Mouse (Mus musculus): ENCODE measurements around the gene Parva. TPM values are rescaled to one million over a fixed set of nuclear protein-coding genes. Genes with fewer than 3 reads are reported as not detected.

Gene Parva
- polyA plus RNA-seq, 1 experiment from 2014 or later: 54.5 TPM

DNA sequence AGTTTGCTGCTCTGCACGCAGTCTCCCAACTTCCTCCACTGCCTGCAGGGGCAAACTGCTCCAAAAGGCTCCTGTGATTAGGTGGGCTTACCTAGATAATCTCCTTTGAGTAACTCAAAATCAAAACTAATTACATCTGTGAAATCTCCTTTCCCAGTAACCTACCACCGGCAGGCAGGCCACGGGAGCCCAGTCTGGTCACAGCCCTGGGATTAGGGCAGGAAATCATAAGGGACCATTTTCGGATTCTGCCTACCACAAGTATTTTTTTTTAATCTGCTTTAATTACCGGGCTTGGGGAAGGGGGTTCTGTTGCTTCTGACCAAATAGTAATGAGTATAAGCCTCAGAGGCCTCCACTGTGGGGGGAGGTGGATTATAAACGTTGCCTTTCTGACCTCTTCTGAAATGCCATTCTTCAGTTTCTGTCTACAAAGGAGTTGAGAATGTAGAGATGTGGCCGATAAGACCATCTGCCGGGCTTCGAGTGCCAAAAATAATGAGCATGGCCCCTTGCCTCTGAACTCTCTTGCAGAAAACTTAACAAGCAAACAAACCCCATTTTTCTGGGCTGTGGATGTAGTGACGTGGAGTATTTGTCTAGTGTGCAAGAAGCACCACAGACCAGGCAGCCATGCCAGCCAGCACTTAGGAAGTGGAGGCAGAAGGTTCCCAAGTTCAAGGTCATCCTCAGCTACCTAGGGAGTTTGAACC is 83.2 kb downstream of the Parva start:
- DNase-seq (ENCODE audit: low spot score): no peak
- WGBS: 67% methylated on average over 10 of the region's 10 CpGs
- Histone ChIP-seq H3K27me3 (ENCODE audit: insufficient read depth, poor library complexity, severe bottlenecking) (no peaks in the 10 kb centered on the region), H3K4me3 (no peak overlapping the region), H3K9me3 (no peaks in the 10 kb centered on the region), H3K36me3 (no peaks in the 10 kb centered on the region), H3K27ac (peak overlapping the region; percentile 66; the same call in 1 of the 2 replicates), H3K4me1 (replicated peaks) (peaks cover 62% of the 10 kb centered on the region)

GRCm38 (mm10) chr7:112511309-112511708 is 84.0 kb downstream of the Parva start:
- H3K36me3 ChIP-seq: no peaks in the 10 kb centered on the region
- peaks cover 59% of the 10 kb centered on the region for H3K4me1 ChIP-seq (replicated peaks)
- H3K27ac ChIP-seq: no peak overlapping the region
- no peak overlapping the region for H3K4me3 ChIP-seq
- H3K27me3 ChIP-seq (ENCODE audit: insufficient read depth, poor library complexity, severe bottlenecking): no peaks in the 10 kb centered on the region
- no peak for DNase-seq (ENCODE audit: low spot score)
- no peaks in the 10 kb centered on the region for H3K9me3 ChIP-seq
- 74% methylated on average over 8 of the region's 8 CpGs for WGBS

DNA sequence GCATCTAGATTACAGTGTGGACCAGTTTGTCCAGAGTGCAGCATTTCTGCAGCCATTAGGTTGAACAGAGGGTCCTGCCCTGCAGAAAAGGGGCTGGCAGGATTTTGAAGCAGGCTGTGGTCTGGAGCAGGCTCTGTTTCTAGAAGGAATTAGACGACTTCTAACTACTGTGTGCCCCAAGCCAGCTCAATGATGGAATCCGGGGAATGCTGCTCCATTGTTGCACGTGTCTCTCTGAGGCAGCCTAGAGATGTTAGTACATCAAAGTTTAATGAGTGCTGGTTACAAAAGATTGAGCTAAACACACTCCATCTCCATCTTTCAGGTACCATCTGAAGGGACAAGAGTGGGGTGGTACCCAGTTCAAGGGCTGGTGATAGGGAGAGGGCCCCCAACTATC is 85.0 kb downstream of the Parva start:
- no peak overlapping the region for H3K4me3 ChIP-seq
- DNase-seq (ENCODE audit: low spot score): no peak
- H3K27me3 ChIP-seq (ENCODE audit: insufficient read depth, poor library complexity, severe bottlenecking): no peaks in the 10 kb centered on the region
- H3K4me1 ChIP-seq (replicated peaks): peaks cover 54% of the 10 kb centered on the region
- 30% methylated on average over 3 of the region's 3 CpGs for WGBS
- 0 out of 2 replicates have a peak overlapping the region, but pooled peaks have one; percentile 9 for H3K27ac ChIP-seq
- no peaks in the 10 kb centered on the region for H3K9me3 ChIP-seq
- H3K36me3 ChIP-seq: no peaks in the 10 kb centered on the region

DNA sequence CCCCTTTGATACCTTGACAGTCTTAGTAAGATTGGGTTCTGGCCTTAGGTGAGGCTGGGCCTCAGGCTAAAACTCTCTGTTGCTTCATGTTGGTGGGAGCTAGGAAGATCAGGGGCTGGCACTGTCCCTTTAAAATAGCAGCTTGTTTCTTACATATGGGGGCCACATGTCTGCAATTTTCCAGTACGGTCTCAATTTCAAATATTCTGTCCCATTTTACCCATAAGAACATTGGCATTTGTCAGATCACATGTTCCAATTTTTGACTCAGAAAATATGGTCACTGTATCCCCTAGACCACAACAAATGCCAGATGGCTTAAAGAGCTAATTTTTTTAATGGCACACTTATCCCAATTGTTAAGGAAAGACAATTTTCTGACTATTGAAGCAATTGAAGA is 85.6 kb downstream of the Parva start:
- no peak for DNase-seq (ENCODE audit: low spot score)
- H3K4me1 ChIP-seq (replicated peaks): peaks cover 54% of the 10 kb centered on the region
- H3K9me3 ChIP-seq: no peaks in the 10 kb centered on the region
- no peaks in the 10 kb centered on the region for H3K27me3 ChIP-seq (ENCODE audit: insufficient read depth, poor library complexity, severe bottlenecking)
- H3K27ac ChIP-seq: 0 out of 2 replicates have a peak overlapping the region, but pooled peaks have one; percentile 9
- 86% methylated on average over 1 of the region's 1 CpGs for WGBS
- no peak overlapping the region for H3K4me3 ChIP-seq
- H3K36me3 ChIP-seq: no peaks in the 10 kb centered on the region

GRCm38 (mm10) chr7:112514636-112515193 is 87.4 kb downstream of the Parva start:
- no peaks in the 10 kb centered on the region for H3K27me3 ChIP-seq (ENCODE audit: insufficient read depth, poor library complexity, severe bottlenecking)
- no peak overlapping the region for H3K4me3 ChIP-seq
- no peak overlapping the region for H3K27ac ChIP-seq
- no peaks in the 10 kb centered on the region for H3K9me3 ChIP-seq
- no peaks in the 10 kb centered on the region for H3K36me3 ChIP-seq
- WGBS: 93% methylated on average over 8 of the region's 8 CpGs
- H3K4me1 ChIP-seq (replicated peaks): peaks cover 38% of the 10 kb centered on the region
- DNase-seq (ENCODE audit: low spot score): no peak

GRCm38 (mm10) chr7:112525465-112525864 is 98.2 kb downstream of the Parva start:
- WGBS: 93% methylated on average over 6 of the region's 6 CpGs
- Histone ChIP-seq H3K4me3 (no peak overlapping the region), H3K36me3 (no peaks in the 10 kb centered on the region), H3K27me3 (ENCODE audit: insufficient read depth, poor library complexity, severe bottlenecking) (no peaks in the 10 kb centered on the region), H3K27ac (no peak overlapping the region), H3K4me1 (replicated peaks) (peaks cover 9% of the 10 kb centered on the region; the same call in 1 of the 2 replicates), H3K9me3 (no peaks in the 10 kb centered on the region)
- DNase-seq (ENCODE audit: low spot score): no peak

DNA sequence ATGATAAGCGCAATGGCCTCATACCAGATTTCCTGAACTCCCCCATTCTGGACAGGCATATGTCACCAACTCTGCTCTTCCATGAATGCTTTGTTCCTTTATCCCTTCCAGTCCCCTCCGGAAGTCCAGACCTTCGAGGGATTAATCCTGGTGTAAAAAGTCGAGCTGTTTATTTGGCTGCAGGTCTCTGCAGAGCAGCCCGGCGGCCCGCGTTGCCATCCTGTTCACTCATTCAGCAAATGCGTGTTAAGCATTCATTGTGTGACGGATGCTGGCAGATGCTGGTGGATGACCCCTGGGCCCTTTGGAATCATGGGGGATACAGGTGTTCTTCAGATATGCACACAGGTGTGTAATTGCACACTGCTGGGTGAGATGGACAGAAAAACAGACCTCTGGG is 98.9 kb downstream of the Parva start:
- H3K27me3 ChIP-seq (ENCODE audit: insufficient read depth, poor library complexity, severe bottlenecking): no peaks in the 10 kb centered on the region
- H3K9me3 ChIP-seq: no peaks in the 10 kb centered on the region
- H3K36me3 ChIP-seq: no peaks in the 10 kb centered on the region
- no peak for DNase-seq (ENCODE audit: low spot score)
- H3K4me1 ChIP-seq (replicated peaks): peaks cover 9% of the 10 kb centered on the region; the same call in 1 of the 2 replicates
- WGBS: 90% methylated on average over 10 of the region's 10 CpGs
- H3K4me3 ChIP-seq: no peak overlapping the region
- H3K27ac ChIP-seq: no peak overlapping the region

DNA sequence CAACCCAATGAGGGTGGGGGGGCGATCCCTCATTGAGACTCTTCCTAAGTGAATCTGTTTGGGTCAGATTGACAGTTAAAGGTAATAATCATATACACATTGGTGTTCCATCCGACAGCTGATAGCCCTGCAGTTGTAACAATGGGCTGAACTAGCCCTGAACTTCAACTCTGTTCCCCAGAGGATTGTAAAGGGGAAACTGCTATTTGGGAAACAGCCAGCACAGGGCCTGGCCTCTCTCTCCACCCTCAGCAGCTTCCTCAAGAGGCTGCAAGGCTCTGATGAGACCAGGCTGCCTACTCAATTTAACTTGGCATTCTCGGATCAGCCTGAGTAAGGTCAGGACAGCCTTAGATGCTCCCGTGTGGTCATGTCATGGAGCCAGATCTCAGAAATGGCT is 99.9 kb downstream of the Parva start:
- H3K27me3 ChIP-seq (ENCODE audit: insufficient read depth, poor library complexity, severe bottlenecking): no peaks in the 10 kb centered on the region
- H3K4me1 ChIP-seq (replicated peaks): peaks cover 9% of the 10 kb centered on the region; the same call in 1 of the 2 replicates
- H3K27ac ChIP-seq: no peak overlapping the region
- no peak for DNase-seq (ENCODE audit: low spot score)
- no peaks in the 10 kb centered on the region for H3K36me3 ChIP-seq
- H3K9me3 ChIP-seq: no peaks in the 10 kb centered on the region
- H3K4me3 ChIP-seq: no peak overlapping the region
- 88% methylated on average over 4 of the region's 4 CpGs for WGBS

GRCm38 (mm10) chr7:112528059-112528458 is 100.8 kb downstream of the Parva start:
- Histone ChIP-seq H3K4me3 (no peak overlapping the region), H3K4me1 (replicated peaks) (peaks cover 9% of the 10 kb centered on the region; the same call in 1 of the 2 replicates), H3K27me3 (ENCODE audit: insufficient read depth, poor library complexity, severe bottlenecking) (no peaks in the 10 kb centered on the region), H3K36me3 (no peaks in the 10 kb centered on the region), H3K27ac (no peak overlapping the region), H3K9me3 (no peaks in the 10 kb centered on the region)
- no peak for DNase-seq (ENCODE audit: low spot score)
- 89% methylated on average over 1 of the region's 1 CpGs for WGBS

- 64% methylated on average over 6 of the region's 6 CpGs for WGBS
- Histone ChIP-seq H3K27me3 (ENCODE audit: insufficient read depth, poor library complexity, severe bottlenecking) (no peaks in the 10 kb centered on the region), H3K4me1 (replicated peaks) (peaks cover 9% of the 10 kb centered on the region; the same call in 1 of the 2 replicates), H3K27ac (no peak overlapping the region), H3K36me3 (no peaks in the 10 kb centered on the region), H3K4me3 (no peak overlapping the region), H3K9me3 (no peaks in the 10 kb centered on the region)
- DNase-seq (ENCODE audit: low spot score): no peak
These were observed 101.5 kb downstream of the Parva start for GRCm38 (mm10) chr7:112528582-112529360.

DNA sequence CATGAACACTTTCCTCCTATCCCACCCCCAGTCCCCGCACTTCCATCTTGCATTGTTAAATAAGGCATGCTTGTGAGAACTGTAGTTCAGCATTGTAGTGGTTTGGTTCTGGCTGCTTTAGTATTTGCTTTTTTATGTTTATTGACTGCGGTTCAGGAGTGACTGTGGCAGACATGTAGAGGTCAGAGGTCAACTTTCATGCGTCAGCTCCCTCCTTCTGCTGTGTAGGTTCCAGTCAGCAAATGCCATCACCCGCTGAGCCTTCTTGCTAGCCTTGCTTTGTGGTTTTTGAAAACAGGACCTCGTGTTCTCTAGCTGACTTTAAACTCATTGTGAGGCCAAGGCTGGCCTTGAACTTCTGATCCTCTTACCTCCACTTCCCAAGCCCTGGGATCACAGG is 103.6 kb downstream of the Parva start:
- peaks cover 30% of the 10 kb centered on the region for H3K4me1 ChIP-seq (replicated peaks)
- no peaks in the 10 kb centered on the region for H3K9me3 ChIP-seq
- no peaks in the 10 kb centered on the region for H3K36me3 ChIP-seq
- no peak for DNase-seq (ENCODE audit: low spot score)
- H3K4me3 ChIP-seq: no peak overlapping the region
- WGBS: 53% methylated on average over 5 of the region's 5 CpGs
- H3K27me3 ChIP-seq (ENCODE audit: insufficient read depth, poor library complexity, severe bottlenecking): no peaks in the 10 kb centered on the region
- H3K27ac ChIP-seq: no peak overlapping the region

- 72% methylated on average over 3 of the region's 3 CpGs for WGBS
- Histone ChIP-seq H3K36me3 (no peaks in the 10 kb centered on the region), H3K4me3 (no peak overlapping the region), H3K4me1 (replicated peaks) (peaks cover 23% of the 10 kb centered on the region), H3K27me3 (ENCODE audit: insufficient read depth, poor library complexity, severe bottlenecking) (no peaks in the 10 kb centered on the region), H3K27ac (no peak overlapping the region), H3K9me3 (no peaks in the 10 kb centered on the region)
- DNase-seq (ENCODE audit: low spot score): no peak
These were observed 106.8 kb downstream of the Parva start for GRCm38 (mm10) chr7:112534148-112534547.

DNA sequence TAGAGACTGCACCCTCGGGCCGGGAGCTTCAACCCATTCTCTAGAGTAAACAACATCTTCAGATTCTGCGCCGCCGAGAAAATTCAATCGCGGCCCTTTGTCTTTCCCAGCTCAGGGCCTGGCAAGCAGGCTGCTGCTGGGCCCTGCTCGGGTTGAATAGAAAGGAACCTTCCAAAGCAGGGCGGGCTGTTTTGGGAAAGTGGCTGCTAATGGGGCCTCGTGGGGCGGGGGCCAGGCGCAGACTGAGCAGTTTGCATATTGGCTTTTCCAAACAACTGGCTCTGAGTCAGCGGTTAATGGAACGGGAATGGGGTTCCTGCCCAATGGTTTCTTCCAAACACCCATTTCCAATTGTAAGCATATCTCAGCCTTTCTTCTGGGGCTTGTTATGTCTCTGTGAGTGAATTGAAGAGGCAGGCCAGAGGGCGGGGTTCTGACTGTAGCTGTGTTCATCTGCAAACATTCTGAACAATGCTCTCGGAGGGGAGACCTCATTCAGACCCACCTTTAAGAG is 108.2 kb downstream of the Parva start:
- whole genome bisulfite sequencing: 12% methylated on average over 16 of the region's 16 CpGs
- peak; percentile 52 for DNase-seq (ENCODE audit: low spot score)
- no peak overlapping the region for H3K4me3 ChIP-seq

More for the DNA sequence above, 108.2 kb downstream of the Parva start:
- no peaks in the 10 kb centered on the region for H3K36me3 ChIP-seq
- no peaks in the 10 kb centered on the region for H3K9me3 ChIP-seq
- no peaks in the 10 kb centered on the region for H3K27me3 ChIP-seq (ENCODE audit: insufficient read depth, poor library complexity, severe bottlenecking)
- H3K4me1 ChIP-seq (replicated peaks): peaks cover 23% of the 10 kb centered on the region
- peak overlapping the region; percentile 80 for H3K27ac ChIP-seq

All from hindbrain, embryonic 10.5 days (tissue).